ENCODE assay signal across 8 mouse cellular contexts in genomic region chr5:73637337-73638107, GRCm38 (mm10). TPM values are rescaled to one million over a fixed set of nuclear protein-coding genes. Genes with fewer than 3 reads are reported as not detected.
A peak's percentile ranks its signal among the peaks of the same experiment; 100 is the strongest.
DNase-seq lines count a peak whose midpoint lies in the region; ATAC-seq and TF ChIP-seq lines count a peak whose summit lies in the region.

No protein-coding gene starts in this region.

- no peaks in the 10 kb centered on the region for H3K9me3 ChIP-seq in hindbrain, embryonic 16.5 days (ENCODE audit: control insufficient read depth, low read length)

- H3K27ac ChIP-seq in gastrocnemius, adult 2 months = 0 out of 2 replicates have a peak overlapping the region, but pooled peaks have one; percentile 17
- H3K27ac ChIP-seq in hindbrain, embryonic 16.5 days (ENCODE audit: low read depth, low read length) = peak overlapping the region; percentile 55; the same call in 1 of the 2 replicates

- no peaks in the 10 kb centered on the region for H3K27me3 ChIP-seq in hindbrain, embryonic 16.5 days (replicated peaks; ENCODE audit: control insufficient read depth, insufficient read depth, low read length)

- peak; percentile 80 for ATAC-seq in hindbrain, embryonic 16.5 days

- intact Hi-C loops in gastrocnemius, adult 2 months (cut with DNase I) = loop anchor here (2.0 to 5.0 kb wide), 2 partner anchors 100 to 207 kb away; no protein-coding TSS in a partner anchor
- intact Hi-C loops in gastrocnemius, postnatal 14 days (cut with DNase I; ENCODE audit: low total_unique reads) = loop anchor here (2.0 kb wide), 1 partner anchor 99 kb away; no protein-coding TSS in a partner anchor

- peaks cover 4% of the 10 kb centered on the region for H3K4me1 ChIP-seq in hindbrain, embryonic 16.5 days (ENCODE audit: control insufficient read depth, insufficient read depth, low read depth, low read length)

- H3K9ac ChIP-seq in hindbrain, embryonic 16.5 days (ENCODE audit: low read depth, low read length) = peak overlapping the region; percentile 7; the same call in 1 of the 2 replicates

- no peak overlapping the region for H3K4me3 ChIP-seq in gastrocnemius, adult 2 months
- no peak overlapping the region for H3K4me3 ChIP-seq in hindbrain, embryonic 16.5 days (ENCODE audit: low read length)

- no peak for DNase-seq in gastrocnemius, adult 2 months
- no peak for DNase-seq in gastrocnemius, postnatal 14 days
- peak; percentile 83 for DNase-seq in 416B (ENCODE audit: low read depth)
- peak; percentile 46 for DNase-seq in embryo, embryonic 11.5 days (ENCODE audit: low read depth, low spot score)
- DNase-seq in retina, embryonic 14.5 days (ENCODE audit: low spot score) = peak; percentile 88
- DNase-seq in cerebellum, adult 11 months = no peak
- no peak for DNase-seq in right cerebral cortex, adult 2 months (ENCODE audit: low spot score in 2 of 2)

- H3K4me2 ChIP-seq in hindbrain, embryonic 16.5 days (ENCODE audit: low read length) = no peak overlapping the region

- 40% methylated on average over 8 of the region's 8 CpGs for WGBS in hindbrain, embryonic 16.5 days

- peaks cover 20% of the 10 kb centered on the region for H3K36me3 ChIP-seq in hindbrain, embryonic 16.5 days (ENCODE audit: control insufficient read depth, insufficient read depth, low read length)

- TF ChIP-seq CTCF in gastrocnemius, adult 2 months (IDR thresholded peaks at IDR 0.05) = peak; percentile 65

RNA-seq across cellular contexts. Expression of gene Lrrc66, which starts 5.2 kb away (rescaled TPM):
- not detected for total RNA-seq in gastrocnemius, adult 2 months (2021)
- total RNA-seq in gastrocnemius, postnatal 14 days (2021) = not detected
- polyA plus RNA-seq in hindbrain, embryonic 16.5 days (2015; fragmentation: Nextera tagmentation; extraction: Ambion mirVana) = not detected in 2 replicates

RNA-seq across cellular contexts. Expression of gene Sgcb, which starts 10.1 kb away (rescaled TPM):
- 10 to 100 TPM; 88.5 to 89.5 TPM for total RNA-seq in gastrocnemius, adult 2 months (2021)
- 10 to 100 TPM; 93.5 to 99.0 TPM for total RNA-seq in gastrocnemius, postnatal 14 days (2021)
- 49.9 and 56.1 TPM in 2 replicates for polyA plus RNA-seq in hindbrain, embryonic 16.5 days (2015; fragmentation: Nextera tagmentation; extraction: Ambion mirVana)

RNA-seq across cellular contexts. Expression of gene Spata18, which starts 13.7 kb away (rescaled TPM):
- total RNA-seq in gastrocnemius, adult 2 months (2021) = not detected
- total RNA-seq in gastrocnemius, postnatal 14 days (2021) = under 1 TPM in 1 of 2 experiments, not detected in 1; 0.27 TPM
- polyA plus RNA-seq in hindbrain, embryonic 16.5 days (2015; fragmentation: Nextera tagmentation; extraction: Ambion mirVana) = 0.78 and 1.2 TPM in 2 replicates

Comparison
In these comparisons a context has a peak if more than half of its experiments do, and no peak if none do; other contexts are left out.
1. DNase-seq: peak in 416B (single experiment), embryo, embryonic 11.5 days (single experiment) and retina, embryonic 14.5 days (single experiment); none in gastrocnemius, adult 2 months (single experiment), gastrocnemius, postnatal 14 days (single experiment), cerebellum, adult 11 months (single experiment) and right cerebral cortex, adult 2 months (0 of 2).